Mouse (Mus musculus) adrenal gland, postnatal 4 days (tissue): ENCODE data around the gene Lamtor2. TPM values are rescaled to one million over a fixed set of nuclear protein-coding genes. Genes with fewer than 3 reads are reported as not detected.
"Not testable (repeated sequence)": the region's sequence is repeated elsewhere in the genome, so short reads cannot be mapped to it uniquely, and the experiment has no call there.

ENCODE experiments used
- DNase-seq, 2 experiments: peaks; one replicate each; pipeline ENCODE4 v3.0.0; 2021 to 2022; ENCODE audit warnings: low spot score in 2 of 2, mixed read lengths in 2 of 2
- long read RNA-seq, 2 experiments: library from polyadenylated mRNA; stranded (forward); transcript quantifications; one replicate each; pipeline ENCODE4 v2.0.0; 2021
- total RNA-seq, 2 experiments: library from RNA; stranded (reverse); gene quantifications; 2 replicates each; pipeline ENCODE4 v1.2.3; 2021

The Lamtor2 gene
- 100 to 1,000 TPM; 108 to 113 TPM for total RNA-seq
- long read RNA-seq, experiment 1, transcript Lamtor2-201 (4 exons, 668 nt) = major isoform, 81 of 98 reads
- long read RNA-seq, experiment 1, partial matches to known transcripts = 5 of 98 reads
- long read RNA-seq, experiment 1, other reads (novel, unspliced or antisense) = 6 of 98 reads
- long read RNA-seq, experiment 2, transcript Lamtor2-201 (4 exons, 668 nt) = major isoform, 55 of 75 reads
- long read RNA-seq, experiment 2, transcript Lamtor2-202 (4 exons, 568 nt) = minor isoform, 7 of 75 reads
- long read RNA-seq, experiment 2, partial matches to known transcripts = 9 of 75 reads
- long read RNA-seq, experiment 2, other reads (novel, unspliced or antisense) = 2 of 75 reads

DNA sequence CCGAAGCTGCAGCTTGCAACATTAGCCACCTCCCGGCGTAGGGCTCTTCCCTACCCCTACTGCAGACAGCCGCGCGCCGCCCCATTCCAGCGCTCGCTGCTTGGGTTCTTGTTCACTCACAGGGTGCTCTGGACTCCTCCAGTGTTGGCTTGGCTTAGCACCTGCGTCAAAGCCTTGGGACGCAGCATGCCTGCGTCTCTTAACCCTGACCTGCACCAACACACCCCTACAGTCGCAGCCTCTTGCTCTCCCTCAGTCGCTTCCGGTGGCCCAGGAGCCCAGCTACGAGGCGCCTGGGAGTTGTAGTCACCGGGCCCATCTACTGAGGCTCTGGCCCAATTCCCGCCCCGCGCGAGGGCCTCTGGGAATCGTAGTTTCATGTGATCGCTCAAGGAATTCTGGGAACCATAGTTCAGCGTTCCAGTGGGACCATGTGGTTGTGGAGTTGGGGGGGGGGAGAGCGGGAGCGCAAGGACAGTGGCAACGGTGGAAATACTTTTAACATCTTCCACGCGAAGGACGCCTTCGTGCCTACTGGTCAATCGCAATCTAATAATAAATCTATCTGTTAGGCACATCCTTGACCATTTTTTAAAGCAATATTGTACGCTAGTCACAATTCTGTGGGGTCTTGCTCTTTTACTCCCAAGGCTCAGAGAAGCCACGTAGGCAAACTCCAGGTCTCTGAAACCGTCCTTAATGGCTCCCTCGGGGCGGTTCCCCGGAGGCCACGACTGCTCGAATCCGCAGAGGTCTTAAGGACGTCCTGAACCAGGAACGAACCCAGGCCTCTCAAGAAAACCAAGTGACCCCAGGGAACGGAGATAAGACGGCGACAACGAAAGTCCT, at the start of gene Lamtor2:
Lamtor2 (minus strand) TSS at position 399 of the 849 bp plus-strand sequence.
- peak; percentile 76 to 93 for DNase-seq

DNA sequence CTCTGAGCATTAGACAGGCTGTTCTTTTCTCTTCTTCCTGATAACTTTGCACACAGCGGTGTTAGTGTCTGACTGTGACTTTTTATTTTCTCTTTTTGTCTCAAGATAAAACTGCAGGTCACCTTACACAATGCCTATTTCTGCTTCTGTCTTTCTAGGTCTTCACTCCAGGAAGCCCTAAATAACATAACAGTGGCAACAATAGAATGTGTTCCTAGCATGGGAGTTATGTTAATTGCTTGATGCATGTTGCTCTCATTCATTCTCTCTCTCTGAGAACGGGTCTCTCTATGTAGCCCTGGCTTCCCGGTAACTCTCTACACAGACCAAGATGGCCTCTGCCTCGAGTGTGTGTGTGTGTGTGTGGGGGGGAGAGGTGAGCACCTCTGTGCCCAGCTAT, 49.6 kb upstream of the Lamtor2 start:
- DNase-seq = no peak

GRCm38 (mm10) chr3:88596547-88596946, 43.7 kb upstream of the Lamtor2 start:
- not testable (repeated sequence) for DNase-seq

DNA sequence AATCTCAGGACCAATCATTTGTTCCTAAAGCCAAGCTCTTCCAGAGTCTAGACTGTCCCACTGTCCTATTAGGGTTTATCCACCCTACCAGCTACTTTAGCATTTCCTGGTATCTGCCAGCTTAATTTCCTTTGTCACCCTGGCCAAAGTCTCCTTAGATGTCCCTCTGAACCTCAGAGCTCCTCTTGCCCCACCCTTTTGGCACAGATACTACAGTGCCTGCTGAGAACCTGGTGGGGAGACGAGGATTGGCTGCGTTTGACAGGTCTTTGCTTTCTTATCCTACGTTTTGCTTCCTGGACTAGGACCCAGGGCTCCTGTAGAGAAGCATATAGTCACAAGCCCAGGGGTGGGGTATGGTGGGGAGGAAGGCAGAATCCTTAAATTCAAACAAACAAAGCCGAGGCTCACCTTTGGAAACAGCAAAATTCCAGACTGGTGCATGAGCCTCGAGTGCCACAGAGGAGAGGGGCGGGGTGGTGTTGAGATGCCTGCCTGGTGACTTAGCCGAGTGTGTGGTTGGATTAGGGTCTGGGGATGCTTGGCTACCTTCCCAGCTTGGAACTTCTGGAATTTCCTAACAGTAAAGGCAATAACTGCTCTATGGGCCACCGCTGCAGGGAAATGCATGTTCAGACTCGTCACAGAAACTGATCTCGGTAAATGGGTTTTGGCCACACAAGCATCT, 41.2 kb upstream of the Lamtor2 start:
- DNase-seq = no peak

- no peak for DNase-seq
Observed at GRCm38 (mm10) chr3:88592942-88593576, 40.2 kb upstream of the Lamtor2 start.

DNA sequence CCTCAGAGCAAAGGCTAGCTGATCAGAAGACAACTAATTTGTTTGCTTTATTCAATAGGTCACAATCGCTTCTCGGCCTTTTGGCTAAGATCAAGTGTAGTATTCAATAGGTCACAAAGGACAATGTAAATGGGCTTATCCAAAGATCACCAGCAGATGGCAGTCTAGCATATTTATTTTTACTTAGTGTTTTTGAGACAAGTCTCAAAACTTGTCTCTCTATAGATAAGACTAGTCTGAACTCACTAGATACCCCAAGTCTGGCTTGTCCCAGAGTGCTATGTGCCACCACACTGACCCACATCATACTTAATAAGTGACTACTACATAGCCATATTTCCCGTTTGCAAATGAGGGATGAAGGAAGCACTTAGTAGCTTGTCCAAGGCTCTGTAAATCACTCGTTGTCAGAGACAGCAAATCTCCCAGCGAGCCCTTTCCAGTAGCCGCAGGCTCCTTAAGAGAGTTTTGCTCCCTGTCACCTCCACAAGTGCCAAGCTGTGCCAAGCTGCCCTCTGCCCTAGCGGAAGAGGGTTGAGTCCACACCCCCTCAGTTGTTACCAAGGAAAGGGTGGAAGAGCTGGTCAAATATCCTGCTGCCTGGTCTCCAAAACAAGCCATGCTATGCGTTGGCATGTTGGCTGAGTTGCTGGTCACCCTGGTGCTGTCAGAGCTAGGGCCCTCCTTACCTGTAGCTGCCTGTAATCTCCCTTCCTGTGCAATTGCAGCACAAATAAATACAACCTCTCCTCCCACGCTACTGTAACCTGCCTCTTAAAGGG, 39.3 kb upstream of the Lamtor2 start:
- no peak for DNase-seq

- no peak for DNase-seq
Observed at GRCm38 (mm10) chr3:88591044-88591443, 38.2 kb upstream of the Lamtor2 start.

DNA sequence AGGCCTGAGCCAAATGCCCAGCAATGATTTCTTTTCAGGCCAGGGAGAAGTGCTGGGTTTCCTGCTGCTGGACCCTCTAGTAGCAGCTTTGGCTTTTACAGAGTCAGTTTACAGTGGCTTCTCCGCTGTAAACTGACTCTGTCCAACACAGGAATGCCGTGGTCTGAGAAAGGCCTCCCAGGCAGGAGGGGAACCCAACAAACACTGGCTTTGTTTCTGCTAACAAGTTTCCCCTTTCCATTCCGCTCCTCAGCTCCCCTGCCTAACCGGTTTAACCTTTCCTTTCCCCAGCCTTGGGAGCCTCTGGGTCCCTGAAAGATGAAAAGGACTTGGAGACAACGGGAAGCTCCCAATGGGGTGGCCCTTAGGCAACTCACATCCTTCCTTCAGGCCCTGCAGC, 37.4 kb upstream of the Lamtor2 start:
- DNase-seq = no peak

- no peak for DNase-seq
Observed at GRCm38 (mm10) chr3:88586640-88587039, 33.8 kb upstream of the Lamtor2 start.

DNA sequence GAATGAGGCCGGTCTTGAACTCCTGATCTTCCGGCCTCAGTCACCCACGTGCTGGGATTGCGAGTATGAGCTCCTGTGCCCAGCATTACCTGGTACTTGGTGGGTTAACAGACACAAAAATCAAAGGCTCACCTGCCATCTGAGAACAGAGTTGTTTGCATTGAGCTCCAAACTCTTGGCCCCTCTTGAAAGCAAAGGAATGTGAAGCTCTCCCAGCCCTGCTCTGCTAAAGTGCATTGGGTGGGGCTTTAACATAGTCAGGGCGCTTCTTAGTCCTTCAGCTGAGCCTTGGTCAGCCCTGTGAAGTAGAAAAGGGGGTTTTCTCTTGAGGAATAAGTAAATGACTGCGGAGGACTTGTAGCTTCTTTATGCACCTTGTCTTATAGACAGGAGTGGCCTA, 32.9 kb upstream of the Lamtor2 start:
- no peak for DNase-seq

DNA sequence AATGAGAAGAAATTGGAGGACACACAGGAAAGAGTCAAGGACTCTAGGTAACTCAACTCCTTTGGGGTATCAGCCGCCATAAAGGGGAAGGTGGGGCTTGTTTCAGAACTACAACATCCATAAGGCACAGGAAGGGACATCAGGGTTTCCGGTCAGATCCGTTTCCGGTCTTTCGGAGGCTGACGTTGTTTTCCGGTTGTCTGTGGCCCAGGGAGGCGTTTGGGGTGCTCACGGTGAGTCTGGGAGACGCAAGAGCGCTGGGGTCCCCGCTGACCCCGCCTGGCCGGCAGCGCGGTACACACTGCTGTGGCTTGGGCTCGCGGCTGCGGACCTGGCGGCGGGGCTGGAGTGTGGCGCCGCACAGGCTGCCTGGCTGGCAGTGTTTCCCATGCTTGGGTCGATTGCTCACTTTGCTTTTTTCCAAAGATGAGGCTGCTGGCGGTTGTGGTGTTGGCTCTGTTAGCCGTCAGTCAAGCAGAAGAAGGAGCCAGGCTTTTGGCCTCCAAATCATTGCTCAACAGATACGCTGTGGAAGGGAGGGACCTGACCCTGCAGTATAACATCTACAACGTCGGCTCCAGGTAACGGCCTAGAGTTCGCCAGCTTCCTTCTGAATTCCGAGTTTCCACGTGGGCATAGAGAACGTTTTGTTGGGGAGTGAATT, 26.7 kb upstream of the Lamtor2 start:
- peak; percentile 32 to 49 for DNase-seq

DNA sequence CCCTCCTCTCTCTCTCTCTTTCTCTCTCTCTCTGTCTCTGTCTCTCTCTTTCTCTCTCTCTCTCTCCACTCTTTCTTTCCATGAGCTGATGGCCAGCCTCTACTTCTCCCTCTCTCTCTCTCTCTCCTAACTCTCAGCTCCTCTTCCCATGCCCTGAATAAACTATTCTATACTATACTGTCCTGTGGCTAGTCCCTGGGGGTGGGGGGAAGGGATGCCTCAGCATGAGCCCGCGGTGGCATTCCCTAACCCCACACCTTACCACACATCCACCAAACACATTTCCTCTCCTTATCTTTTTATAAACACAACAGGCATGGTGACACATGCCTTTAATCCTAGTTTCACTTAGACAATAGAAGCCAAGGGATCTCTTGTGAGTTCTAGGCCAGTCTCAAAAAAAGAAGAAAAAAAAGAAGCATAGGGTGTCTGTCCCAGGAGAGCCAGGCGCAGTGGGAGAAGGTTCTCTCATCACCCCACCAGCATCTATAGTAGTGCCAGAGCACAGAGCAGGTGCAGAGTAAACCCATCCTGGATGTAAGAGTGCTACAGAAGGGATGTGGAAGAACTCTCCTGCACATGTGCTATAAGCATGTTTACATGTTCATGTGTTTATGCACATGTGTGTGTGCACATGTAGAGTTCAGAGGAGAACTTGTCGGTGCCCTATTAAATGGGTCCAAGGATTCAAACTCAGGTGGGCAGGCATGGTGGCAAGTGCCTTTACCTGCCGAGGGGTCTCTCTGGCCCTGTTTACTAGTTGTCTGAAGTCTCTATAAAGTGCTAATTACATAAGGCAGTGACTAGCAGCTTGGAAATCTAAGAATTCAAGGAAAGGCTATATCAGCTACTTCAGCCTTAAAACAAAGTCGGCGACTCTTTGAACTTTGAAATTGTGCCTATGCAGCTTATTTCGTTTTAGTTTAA, 25.9 kb upstream of the Lamtor2 start:
- no peak for DNase-seq

GRCm38 (mm10) chr3:88577846-88578245, 25.0 kb upstream of the Lamtor2 start:
- not testable (repeated sequence) for DNase-seq

- DNase-seq = no peak
Observed at GRCm38 (mm10) chr3:88575540-88575939, 22.7 kb upstream of the Lamtor2 start, which contains the start of gene Ssr2. Ssr2 (plus strand) TSS chr3:88575876.

DNA sequence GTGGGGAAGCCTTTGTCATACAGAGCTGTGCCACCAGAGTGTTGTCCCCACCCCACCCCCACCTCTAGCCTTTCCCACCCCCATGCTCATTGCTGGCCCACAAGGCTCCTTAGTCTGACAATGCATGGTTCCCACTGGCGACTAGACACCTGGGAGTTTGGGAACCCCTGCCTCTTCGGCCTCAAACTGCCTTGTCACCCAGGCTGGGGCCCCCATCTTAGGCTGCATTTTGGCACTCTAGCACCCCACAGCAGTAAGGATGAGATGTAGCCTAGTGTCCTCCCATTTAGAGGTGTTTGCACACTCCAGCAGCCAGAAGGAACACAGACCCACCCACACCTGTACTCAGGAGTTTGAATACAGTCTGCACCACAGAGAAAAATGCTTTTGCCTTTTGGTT, 20.9 kb upstream of the Lamtor2 start:
- no peak for DNase-seq

- DNase-seq = no peak
Observed at GRCm38 (mm10) chr3:88572835-88573234, 20.0 kb upstream of the Lamtor2 start.

GRCm38 (mm10) chr3:88571856-88572255, 19.0 kb upstream of the Lamtor2 start:
- no peak for DNase-seq

DNA sequence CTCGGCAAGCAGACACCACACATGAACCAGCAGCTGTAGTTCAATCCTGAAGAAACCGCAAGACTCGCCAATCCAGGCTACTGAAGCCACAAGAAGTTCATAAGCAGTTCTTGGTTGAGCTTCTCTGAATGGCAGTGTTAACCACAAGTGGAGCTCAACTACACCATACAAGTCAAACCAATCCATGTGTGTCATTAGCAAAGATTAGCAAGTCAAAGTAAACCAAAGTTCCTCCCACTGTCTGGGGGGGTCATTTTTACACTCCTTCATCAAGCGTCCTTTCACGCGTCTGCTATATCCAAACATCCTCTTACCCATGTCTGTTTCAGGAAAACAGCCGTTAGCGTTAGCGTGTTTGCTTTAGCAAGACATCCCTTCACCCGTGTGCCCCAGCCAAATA, 17.5 kb upstream of the Lamtor2 start:
- no peak for DNase-seq

GRCm38 (mm10) chr3:88569694-88570093, 16.8 kb upstream of the Lamtor2 start:
- DNase-seq = no peak
